ENCODE assay signal across 12 mouse cellular contexts in genomic region chr16:87663890-87664289, GRCm38 (mm10). TPM values are rescaled to one million over a fixed set of nuclear protein-coding genes. Genes with fewer than 3 reads are reported as not detected.
DNase-seq lines count a peak whose midpoint lies in the region; ATAC-seq and TF ChIP-seq lines count a peak whose summit lies in the region.
"Had no signal": no experiment of that assay in that cellular context is flagged by ENCODE, and none has a peak within 500 bp of the region (broad histone marks: within the 10 kb centered on the region; RNA-seq: fewer than 3 reads in every experiment).

No protein-coding gene starts in this region.

- peak; percentile 96 for DNase-seq in heart, adult 11 months
- DNase-seq in lung, adult 18-20 months = peak; percentile 60 to 62
- DNase-seq in lung, adult 2 months = no peak
- DNase-seq in lung, postnatal 10 days = peak; percentile 56
- DNase-seq in MN1 (ENCODE audit: low spot score) = no peak
- no peak for DNase-seq in ovary, postnatal 36 days (ENCODE audit: low spot score)
- no peak for DNase-seq in embryo, embryonic 9.5 days (ENCODE audit: extremely low spot score)

- no peaks in the 10 kb centered on the region for H3K27me3 ChIP-seq in heart, embryonic 11.5 days (ENCODE audit: control insufficient read depth, insufficient read depth, low read length)
- H3K27me3 ChIP-seq: liver, embryonic 12.5 days; neural tube, embryonic 12.5 days had no signal

- H3K4me1 ChIP-seq in heart, embryonic 11.5 days (ENCODE audit: control insufficient read depth, insufficient read depth, low read length) = no peaks in the 10 kb centered on the region
- peaks cover 2% of the 10 kb centered on the region for H3K4me1 ChIP-seq in lung, adult 2 months (ENCODE audit: control insufficient read depth, insufficient read depth, low read length)
- H3K4me1 ChIP-seq: neural tube, embryonic 12.5 days had no signal

- 54% methylated on average over 6 of the region's 6 CpGs for WGBS in heart, embryonic 11.5 days (ENCODE audit: insufficient replicate concordance)
- WGBS in lung, adult 2 months = 31% methylated on average over 6 of the region's 6 CpGs

- no peak for TF ChIP-seq CTCF in lung, adult 2 months (IDR thresholded peaks at IDR 0.05; ENCODE audit: insufficient read depth, low read length)

- no peak for ATAC-seq in heart, embryonic 11.5 days (replicated peaks; ENCODE audit: insufficient number of reproducible peaks, low FRiP score, low TSS enrichment)
- ATAC-seq: liver, embryonic 12.5 days had no signal

- no peak overlapping the region for H3K27ac ChIP-seq in heart, embryonic 11.5 days (ENCODE audit: low read depth, low read length)
- H3K27ac ChIP-seq: liver, embryonic 12.5 days; neural tube, embryonic 12.5 days had no signal

- H3K9ac ChIP-seq in heart, embryonic 11.5 days (ENCODE audit: low read depth, low read length) = no peak overlapping the region
- H3K9ac ChIP-seq: liver, embryonic 12.5 days; neural tube, embryonic 12.5 days had no signal

- H3K4me2 ChIP-seq in heart, embryonic 11.5 days = no peak overlapping the region
- H3K4me2 ChIP-seq: liver, embryonic 12.5 days; midbrain, embryonic 11.5 days; neural tube, embryonic 12.5 days had no signal

- no peaks in the 10 kb centered on the region for H3K9me3 ChIP-seq in heart, embryonic 11.5 days (replicated peaks; ENCODE audit: control insufficient read depth, low read length)
- H3K9me3 ChIP-seq: liver, embryonic 12.5 days; neural tube, embryonic 12.5 days had no signal

- H3K36me3 ChIP-seq in heart, embryonic 11.5 days (ENCODE audit: control insufficient read depth, insufficient read depth, low read length) = no peaks in the 10 kb centered on the region
- H3K36me3 ChIP-seq: liver, embryonic 12.5 days; neural tube, embryonic 12.5 days had no signal

- H3K4me3 ChIP-seq in heart, embryonic 11.5 days (ENCODE audit: low read depth, low read length) = no peak overlapping the region
- no peak overlapping the region for H3K4me3 ChIP-seq in lung, adult 2 months (replicated peaks; ENCODE audit: extremely low read depth, low read depth, low read length)
- H3K4me3 ChIP-seq: erythroblast, embryonic 14.5 days; liver, embryonic 12.5 days; neural tube, embryonic 12.5 days had no signal

- no peak for TF ChIP-seq POLR2A in lung, adult 2 months (IDR thresholded peaks at IDR 0.05; ENCODE audit: borderline replicate concordance, extremely low read depth, low read depth, low read length)

RNA-seq across cellular contexts. Expression of gene Bach1, which starts 34.9 kb away (rescaled TPM):
- 11.2 and 13.1 TPM in 2 replicates for polyA plus RNA-seq in heart, embryonic 11.5 days (2014; fragmentation: Nextera tagmentation; extraction: Ambion mirVana)
- polyA plus RNA-seq in lung, adult 2 months (2012; rRNA removed) = 16.2 and 19.3 TPM in 2 replicates

Comparison
In these comparisons a context has a peak if more than half of its experiments do, and no peak if none do; other contexts are left out.
1. DNase-seq: peak in heart, adult 11 months (single experiment), lung, adult 18-20 months (2 of 2) and lung, postnatal 10 days (single experiment); none in lung, adult 2 months (single experiment), MN1 (single experiment), ovary, postnatal 36 days (single experiment) and embryo, embryonic 9.5 days (single experiment).